Mouse (Mus musculus) MEL (cell line): ENCODE results near the gene Gm20441. TPM values are rescaled to one million over a fixed set of nuclear protein-coding genes. Genes with fewer than 3 reads are reported as not detected.

ENCODE experiments used
- DNase-seq: peaks from one replicate; pipeline ENCODE4 v3.0.0; 2011; ENCODE audit warnings: low read depth, low spot score
- H3K27ac ChIP-seq: 2 replicates; pipeline ENCODE4 v1.5.1; 2012; ENCODE audit warnings: low read depth, mild to moderate bottlenecking, control low read depth, low read length, moderate library complexity; ENCODE audit not compliant: control insufficient read depth
- H3K27me3 ChIP-seq, 2 experiments: fragments of 150-350 bp in 1 of 2; sonication (generic) in 1 of 2; 2 replicates each; pipeline ENCODE4 v1.6.1; 2012; ENCODE audit warnings: low read length in 2 of 2, mild to moderate bottlenecking in 2 of 2, improper control_type of control experiment in 1 of 2, moderate library complexity in 1 of 2; ENCODE audit not compliant: insufficient read depth in 2 of 2, control insufficient read depth in 1 of 2
- H3K36me3 ChIP-seq, 2 experiments: 2 replicates each; pipeline ENCODE4 v1.6.1; 2012 to 2014; ENCODE audit warnings: low read length in 2 of 2, improper control_type of control experiment in 1 of 2, inconsistent platforms in 1 of 2, mild to moderate bottlenecking in 1 of 2; ENCODE audit not compliant: insufficient read depth in 2 of 2, control insufficient read depth in 1 of 2
- H3K4me1 ChIP-seq, 2 experiments: fragments of 150-350 bp in 1 of 2; sonication (generic) in 1 of 2; 2 replicates each; pipeline ENCODE4 v1.6.1; 2012; ENCODE audit warnings: low read length in 2 of 2, improper control_type of control experiment in 1 of 2, mild to moderate bottlenecking in 1 of 2; ENCODE audit not compliant: insufficient read depth in 2 of 2, control insufficient read depth in 1 of 2
- H3K4me3 ChIP-seq, 2 experiments: fragments of 150-350 bp in 1 of 2; sonication (generic) in 1 of 2; 2 replicates each; pipeline ENCODE4 v1.5.1; 2012; ENCODE audit warnings: low read depth in 2 of 2, low read length in 2 of 2, mild to moderate bottlenecking in 2 of 2, moderate library complexity in 2 of 2, control low read depth in 1 of 2, improper control_type of control experiment in 1 of 2; ENCODE audit not compliant: control insufficient read depth in 1 of 2, insufficient read depth in 1 of 2
- H3K79me2 ChIP-seq: 2 replicates; pipeline ENCODE4 v1.6.1; 2012; ENCODE audit warnings: mild to moderate bottlenecking, low read length, moderate library complexity; ENCODE audit not compliant: control insufficient read depth, poor library complexity, insufficient read depth
- H3K9ac ChIP-seq: 2 replicates; pipeline ENCODE4 v1.6.1; 2012; ENCODE audit warnings: low read depth, mild to moderate bottlenecking, control low read depth, low read length, moderate library complexity; ENCODE audit not compliant: control insufficient read depth, poor library complexity, severe bottlenecking
- H3K9me3 ChIP-seq: fragments of 150-350 bp; sonication (generic); replicated peaks from 2 replicates; pipeline ENCODE4 v1.6.1; 2012; ENCODE audit warnings: mild to moderate bottlenecking, low read length, improper control_type of control experiment, moderate library complexity; ENCODE audit not compliant: insufficient read depth
- CHD1 ChIP-seq: IDR thresholded peaks from 2 replicates; pipeline ENCODE4 v1.6.1; 2012; ENCODE audit warnings: low read depth, mild to moderate bottlenecking, inconsistent platforms, low read length, improper control_type of control experiment
- CHD2 ChIP-seq: IDR thresholded peaks from 2 replicates; pipeline ENCODE4 v1.6.1; 2011; ENCODE audit warnings: low read length, improper control_type of control experiment
- CTCF ChIP-seq, 3 experiments: IDR thresholded peaks in 2 of 3; conservative IDR thresholded peaks in 1 of 3; 2 replicates each; pipeline ENCODE4 v1.5.1; 2011 to 2012; ENCODE audit warnings: low read length in 3 of 3, low read depth in 2 of 3, mild to moderate bottlenecking in 2 of 3, improper control_type of control experiment in 1 of 3, inconsistent platforms in 1 of 3, mixed read lengths in 1 of 3, moderate library complexity in 1 of 3; ENCODE audit not compliant: control insufficient read depth in 1 of 3, insufficient read depth in 1 of 3, poor library complexity in 1 of 3, severe bottlenecking in 1 of 3
- E2F4 ChIP-seq: IDR thresholded peaks from 2 replicates; pipeline ENCODE4 v1.6.1; 2011; ENCODE audit warnings: low read depth, low read length, improper control_type of control experiment, borderline replicate concordance
- ELF1 ChIP-seq: IDR thresholded peaks from 2 replicates; pipeline ENCODE4 v1.6.1; 2014; ENCODE audit warnings: low read depth, mild to moderate bottlenecking, inconsistent platforms, low read length, improper control_type of control experiment, moderate library complexity
- ETS1 ChIP-seq: IDR thresholded peaks from 2 replicates; pipeline ENCODE4 v1.6.1; 2012; ENCODE audit warnings: low read depth, mild to moderate bottlenecking, inconsistent platforms, low read length, improper control_type of control experiment, moderate library complexity
- GABPA ChIP-seq: IDR thresholded peaks from 2 replicates; pipeline ENCODE4 v1.6.1; 2012; ENCODE audit warnings: low read depth, mild to moderate bottlenecking, inconsistent platforms, low read length, improper control_type of control experiment, moderate library complexity
- GATA1 ChIP-seq: IDR thresholded peaks from 2 replicates; pipeline ENCODE4 v1.6.1; 2011; ENCODE audit warnings: low read depth, low read length, improper control_type of control experiment
- HCFC1 ChIP-seq: IDR thresholded peaks from 2 replicates; pipeline ENCODE4 v1.6.1; 2012; ENCODE audit warnings: low read depth, mild to moderate bottlenecking, inconsistent platforms, low read length, improper control_type of control experiment, moderate library complexity
- JUND ChIP-seq: IDR thresholded peaks from 2 replicates; pipeline ENCODE4 v1.6.1; 2011; ENCODE audit warnings: low read depth, mild to moderate bottlenecking, improper control_type of control experiment, low read length
- MAFK ChIP-seq: IDR thresholded peaks from 2 replicates; pipeline ENCODE4 v1.6.1; 2011; ENCODE audit warnings: low read depth, mild to moderate bottlenecking, low read length, improper control_type of control experiment, borderline replicate concordance
- MAZ ChIP-seq: IDR thresholded peaks from 2 replicates; pipeline ENCODE4 v1.6.1; 2012; ENCODE audit warnings: low read depth, mild to moderate bottlenecking, inconsistent platforms, low read length, improper control_type of control experiment
- MEF2A ChIP-seq: IDR thresholded peaks from 2 replicates; pipeline ENCODE4 v1.6.1; 2014; ENCODE audit warnings: low read depth, mild to moderate bottlenecking, inconsistent platforms, low read length, improper control_type of control experiment; ENCODE audit not compliant: poor library complexity, insufficient replicate concordance, severe bottlenecking; ENCODE audit errors: extremely low read depth
- NELFE ChIP-seq: IDR thresholded peaks from 2 replicates; pipeline ENCODE4 v1.6.1; 2011; ENCODE audit warnings: low read depth, low read length, improper control_type of control experiment
- NRF1 ChIP-seq: IDR thresholded peaks from 2 replicates; pipeline ENCODE4 v1.6.1; 2014; ENCODE audit warnings: low read depth, mild to moderate bottlenecking, inconsistent platforms, low read length, improper control_type of control experiment, moderate library complexity; ENCODE audit not compliant: poor library complexity, insufficient read depth, severe bottlenecking
- POLR2A ChIP-seq, 2 experiments: IDR thresholded peaks; 2 replicates each; pipeline ENCODE4 v1.6.1; 2011 to 2012; ENCODE audit warnings: low read length in 2 of 2, mild to moderate bottlenecking in 2 of 2, control low read depth in 1 of 2, improper control_type of control experiment in 1 of 2, low read depth in 1 of 2, moderate library complexity in 1 of 2; ENCODE audit not compliant: control insufficient read depth in 1 of 2, insufficient read depth in 1 of 2, poor library complexity in 1 of 2
- POLR2AphosphoS2 ChIP-seq: IDR thresholded peaks from 2 replicates; pipeline ENCODE4 v1.6.1; 2011; ENCODE audit warnings: low read length, improper control_type of control experiment
- POLR2AphosphoS5 ChIP-seq: IDR thresholded peaks from 2 replicates; pipeline ENCODE4 v1.6.1; 2012; ENCODE audit warnings: low read depth, borderline replicate concordance, mild to moderate bottlenecking, inconsistent platforms, low read length, moderate library complexity, mixed read lengths
- RAD21 ChIP-seq: IDR thresholded peaks from 2 replicates; pipeline ENCODE4 v1.6.1; 2011; ENCODE audit warnings: mild to moderate bottlenecking, low read depth, low read length, improper control_type of control experiment
- RCOR1 ChIP-seq: IDR thresholded peaks from 2 replicates; pipeline ENCODE4 v1.6.1; 2012; ENCODE audit warnings: low read depth, mild to moderate bottlenecking, inconsistent platforms, low read length, improper control_type of control experiment
- SIN3A ChIP-seq: IDR thresholded peaks from 2 replicates; pipeline ENCODE4 v1.6.1; 2012; ENCODE audit warnings: low read length, improper control_type of control experiment, inconsistent platforms
- SMC3 ChIP-seq: IDR thresholded peaks from 2 replicates; pipeline ENCODE4 v1.6.1; 2011; ENCODE audit warnings: low read depth, low read length, improper control_type of control experiment
- TAL1 ChIP-seq: IDR thresholded peaks from 2 replicates; pipeline ENCODE4 v1.6.1; 2012; ENCODE audit warnings: mild to moderate bottlenecking, inconsistent platforms, low read length, moderate library complexity, mixed read lengths
- TBP ChIP-seq: IDR thresholded peaks from 2 replicates; pipeline ENCODE4 v1.8.0; 2011; ENCODE audit warnings: low read depth, low read length, improper control_type of control experiment
- UBTF ChIP-seq: IDR thresholded peaks from 2 replicates; pipeline ENCODE4 v1.6.1; 2012; ENCODE audit warnings: low read depth, mild to moderate bottlenecking, inconsistent platforms, low read length, improper control_type of control experiment, moderate library complexity, borderline replicate concordance; ENCODE audit not compliant: insufficient read depth
- USF1 ChIP-seq: IDR thresholded peaks from 2 replicates; pipeline ENCODE4 v1.6.1; 2014; ENCODE audit warnings: low read depth, mild to moderate bottlenecking, inconsistent platforms, low read length, improper control_type of control experiment, moderate library complexity
- ZC3H11A ChIP-seq: IDR thresholded peaks from 2 replicates; pipeline ENCODE4 v1.6.1; 2012; ENCODE audit warnings: low read depth, mild to moderate bottlenecking, inconsistent platforms, low read length, improper control_type of control experiment
- ZMIZ1 ChIP-seq: IDR thresholded peaks from 2 replicates; pipeline ENCODE4 v1.6.1; 2012; ENCODE audit warnings: low read depth, mild to moderate bottlenecking, inconsistent platforms, low read length, improper control_type of control experiment, moderate library complexity
- ZNF384 ChIP-seq: IDR thresholded peaks from 2 replicates; pipeline ENCODE4 v1.6.1; 2012; ENCODE audit warnings: low read depth, mild to moderate bottlenecking, inconsistent platforms, low read length, improper control_type of control experiment
- polyA plus RNA-seq, 2 experiments: library from polyadenylated mRNA; stranded (reverse) in 1 of 2; unstranded in 1 of 2; fragments of >175 nt in 1 of 2; fragments of >200 nt in 1 of 2; gene quantifications; 2 replicates each; pipeline versions ENCODE4 v1.2.1 to v1.2.4; 2012; ENCODE audit warnings: low replicate concordance in 2 of 2, low read depth in 1 of 2; ENCODE audit not compliant: insufficient read length in 2 of 2, insufficient read depth in 1 of 2, missing spikeins in 1 of 2
- total RNA-seq: library from RNA; depleted of rRNA; stranded (reverse); fragments of 300-350 nt; gene quantifications from 2 replicates; pipeline ENCODE4 v1.2.3, GENCODE M21; 2012

Gene Gm20441
- total and polyA plus RNA-seq, 3 experiments: not detected

DNA sequence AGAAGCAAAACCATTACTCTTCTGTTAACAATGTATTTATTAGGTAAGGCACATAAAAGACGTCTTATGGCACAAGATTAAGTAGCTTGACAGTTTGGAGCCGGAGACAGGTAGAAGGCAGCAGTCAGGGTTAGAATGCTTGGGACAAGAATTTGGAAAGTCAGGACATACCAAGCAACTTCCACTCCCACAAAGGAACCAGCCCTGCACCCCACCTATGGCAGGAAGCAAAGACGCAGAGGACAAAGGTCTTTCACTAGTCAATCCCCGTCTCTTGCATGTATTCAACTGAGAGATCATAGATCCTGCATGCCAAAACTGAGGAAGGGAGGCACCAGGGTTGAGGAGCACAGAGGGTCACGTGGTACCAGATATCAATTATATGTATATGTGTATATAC is 6.7 kb downstream of the Gm20441 start:
- Histone ChIP-seq H3K9ac (no peak overlapping the region), H3K27me3 (no peaks in the 10 kb centered on the region), H3K79me2 (peaks cover 2% of the 10 kb centered on the region; the same call in 1 of the 2 replicates), H3K4me1 (peaks cover 0 to 6% of the 10 kb centered on the region in 2 experiments; a peak in 2 of 4 replicates), H3K9me3 (no peaks in the 10 kb centered on the region), H3K36me3 (peaks cover 0 to 5% of the 10 kb centered on the region in 2 experiments; a peak in 2 of 4 replicates)
- DNase-seq: no peak
- TF ChIP-seq JUND: no peak
- TF ChIP-seq, all 39 proteins: peak for 0
- H3K27ac ChIP-seq: no peak overlapping the region
- H3K4me3 ChIP-seq: no peak overlapping the region

DNA sequence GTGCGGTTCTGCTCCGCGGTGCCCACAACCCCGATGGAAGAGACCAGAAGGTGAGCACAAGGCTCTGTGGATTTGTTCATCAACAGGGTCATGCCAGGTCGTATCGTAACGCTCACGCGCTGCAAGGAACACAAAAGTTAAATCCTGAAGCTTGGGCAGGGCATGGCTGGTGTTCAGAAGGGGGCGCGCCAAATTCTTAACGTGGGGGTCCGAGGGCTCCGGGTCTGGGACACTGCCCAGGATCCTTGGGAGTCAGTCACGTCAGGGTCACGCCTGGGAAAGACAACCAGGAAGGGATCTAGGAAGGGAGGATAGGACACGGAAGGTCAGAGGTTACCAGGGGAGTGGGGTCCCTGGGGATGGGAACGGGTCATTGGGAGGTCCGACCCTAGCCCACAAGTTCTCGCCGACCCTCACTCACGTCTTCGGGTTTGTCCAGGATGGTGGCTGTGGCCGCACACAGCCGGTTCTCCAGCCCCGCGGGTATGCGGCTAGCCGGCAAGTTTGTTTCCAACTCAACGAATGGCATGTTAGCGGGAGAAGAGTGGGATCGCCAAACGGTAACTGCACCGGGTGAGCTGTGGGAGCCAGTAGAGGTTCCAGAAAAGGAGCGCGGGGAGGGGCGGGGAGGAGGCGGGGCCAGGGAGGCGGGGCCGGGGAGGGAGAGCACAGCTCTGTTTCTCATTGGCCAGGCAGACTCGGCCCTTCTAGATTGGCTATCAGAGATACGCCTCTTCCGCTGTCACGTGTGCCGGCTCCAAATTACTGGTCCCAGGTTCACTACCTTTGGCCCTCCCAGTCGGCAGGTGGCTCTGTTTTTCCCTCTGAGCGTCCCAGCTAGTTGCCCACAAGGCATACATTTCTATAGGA is 7.7 kb downstream of the Gm20441 start, which contains the start of gene Ddt:
Ddt (minus strand) TSS at position 620 of the 870 bp plus-strand sequence.
- Histone ChIP-seq H3K9ac (peak within 1 kb of the TSS; percentile 73), H3K27me3 (no peaks in the 10 kb centered on the region), H3K79me2 (peaks cover 2% of the 10 kb centered on the region; the same call in 1 of the 2 replicates), H3K9me3 (no peaks in the 10 kb centered on the region), H3K27ac (peak within 1 kb of the TSS; percentile 47), H3K4me1 (peaks cover 0 to 6% of the 10 kb centered on the region in 2 experiments; a peak in 2 of 4 replicates), H3K36me3 (peaks cover 0 to 5% of the 10 kb centered on the region in 2 experiments; a peak in 2 of 4 replicates), H3K4me3 (peak within 1 kb of the TSS; percentile 73 to 90)
- peak; percentile 97 for DNase-seq
- no peak for TF ChIP-seq TAL1
- no peak for TF ChIP-seq POLR2AphosphoS5
- TF ChIP-seq CHD1: 0 out of 2 replicates have a peak, but pooled peaks have one; percentile 30
- peak; percentile 92 for TF ChIP-seq ZMIZ1
- TF ChIP-seq E2F4: peak; percentile 41; the same call in 1 of the 2 replicates
- peak; percentile 28; the same call in 1 of the 2 replicates for TF ChIP-seq ZNF384
- peak; percentile 30 for TF ChIP-seq RAD21
- no peak for TF ChIP-seq MAFK
- TF ChIP-seq HCFC1: peak; percentile 82
- TF ChIP-seq USF1: peak; percentile 97
- 0 out of 2 replicates have a peak, but pooled peaks have one; percentile 11 for TF ChIP-seq ZC3H11A
- TF ChIP-seq MEF2A: no peak
- TF ChIP-seq CHD2: no peak
- peak; percentile 84 for TF ChIP-seq SIN3A
- TF ChIP-seq GABPA: peak; percentile 40; the same call in 1 of the 2 replicates
- peak; percentile 23 to 78 (median 67); a peak in 5 of 6 replicates for TF ChIP-seq CTCF (IDR thresholded peaks at IDR 0.05 in 2 of 3, conservative IDR thresholded peaks at IDR 0.05 in 1 of 3; ENCODE audit: control insufficient read depth in 1 of 3, insufficient read depth in 1 of 3, low read depth in 2 of 3, low read length in 3 of 3, poor library complexity in 1 of 3, severe bottlenecking in 1 of 3)
- TF ChIP-seq ETS1: peak; percentile 51; the same call in 1 of the 2 replicates
- peak; percentile 75 for TF ChIP-seq NELFE
- TF ChIP-seq POLR2AphosphoS2: peak; percentile 70
- TF ChIP-seq SMC3: peak; percentile 48
- TF ChIP-seq ELF1: peak; percentile 62
- TF ChIP-seq NRF1: no peak
- TF ChIP-seq GATA1: peak; percentile 9; the same call in 1 of the 2 replicates
- no peak for TF ChIP-seq UBTF
- 0 out of 2 replicates have a peak, but pooled peaks have one; percentile 14 for TF ChIP-seq RCOR1
- peak; percentile 42; the same call in 1 of the 2 replicates for TF ChIP-seq MAZ
- TF ChIP-seq TBP: peak; percentile 66
- peak; percentile 74 to 89 for TF ChIP-seq POLR2A (IDR thresholded peaks at IDR 0.05; ENCODE audit: control insufficient read depth in 1 of 2, insufficient read depth in 1 of 2, low read depth in 1 of 2, low read length in 2 of 2, poor library complexity in 1 of 2)
